Mouse (Mus musculus) liver, postnatal 0 days (tissue): ENCODE results near the gene Wdr13. TPM values are rescaled to one million over a fixed set of nuclear protein-coding genes. Genes with fewer than 3 reads are reported as not detected.

Experiments
- ATAC-seq: fragments of 200-750 bp; cut with Nextera tagmentation; 2 replicates; pipeline ENCODE4 v1.8.0; 2017; ENCODE audit warnings: mild to moderate bottlenecking, moderate library complexity
- DNase-seq: peaks from one replicate; pipeline ENCODE4 v3.0.0-alpha.2; 2016
- H3K27ac ChIP-seq: fragments of 300-500 bp; sonication (generic); 2 replicates; pipeline ENCODE4 v1.5.1; 2014; ENCODE audit warnings: antibody characterized with exemption, moderate library complexity, mild to moderate bottlenecking, low read depth
- H3K27me3 ChIP-seq: fragments of 300-500 bp; sonication (generic); 2 replicates; pipeline ENCODE4 v1.6.1; 2014; ENCODE audit warnings: low read length, control low read depth, mixed read lengths; ENCODE audit not compliant: insufficient read depth
- H3K36me3 ChIP-seq: fragments of 300-500 bp; sonication (generic); replicated peaks from 2 replicates; pipeline ENCODE4 v1.6.1; 2014; ENCODE audit warnings: mild to moderate bottlenecking, control low read depth, low read length, moderate library complexity, mixed read lengths; ENCODE audit not compliant: insufficient read depth
- H3K4me1 ChIP-seq: fragments of 300-500 bp; sonication (generic); 2 replicates; pipeline ENCODE4 v1.6.1; 2014; ENCODE audit warnings: antibody characterized with exemption, mild to moderate bottlenecking, control low read depth; ENCODE audit not compliant: insufficient read depth
- H3K4me2 ChIP-seq: fragments of 300-500 bp; sonication (generic); 2 replicates; pipeline ENCODE4 v1.6.1; 2014; ENCODE audit warnings: low read depth, mild to moderate bottlenecking, low read length, moderate library complexity, mixed read lengths
- H3K4me3 ChIP-seq: fragments of 300-500 bp; sonication (generic); 2 replicates; pipeline ENCODE4 v1.5.1; 2014; ENCODE audit warnings: low read depth, low read length
- H3K9ac ChIP-seq: fragments of 300-500 bp; sonication (generic); replicated peaks from 2 replicates; pipeline ENCODE4 v1.6.1; 2014; ENCODE audit warnings: mild to moderate bottlenecking, moderate library complexity
- H3K9me3 ChIP-seq: fragments of 300-500 bp; sonication (generic); 2 replicates; pipeline ENCODE4 v1.6.1; 2016; ENCODE audit warnings: mild to moderate bottlenecking, control low read depth, low read length, mixed read lengths
- CTCF ChIP-seq: sonication (generic); IDR thresholded peaks from 2 replicates; pipeline ENCODE4 v1.5.1; 2016; ENCODE audit warnings: antibody characterized with exemption, low read depth
- EP300 ChIP-seq: IDR thresholded peaks from 2 replicates; pipeline ENCODE4 v1.6.1; 2016; ENCODE audit warnings: antibody characterized with exemption, low read depth, mild to moderate bottlenecking
- WGBS: fragments of 180-500 bp; shearing (Covaris S2); extraction: QIAGEN DNeasy Blood & Tissue Kit; methylation state at CpG from one replicate; pipeline ENCODE4 v1.1.7; 2014; ENCODE audit not compliant: insufficient replicate concordance; 5-methylcytosine and 5-hydroxymethylcytosine counted together
- polyA plus RNA-seq: library from polyadenylated mRNA; unstranded; fragments of >200 nt; fragmentation: Nextera tagmentation; extraction: Ambion mirVana; gene quantifications from 2 replicates; pipeline ENCODE4 v1.2.1, GENCODE M21; 2015

Gene Wdr13
- polyA plus RNA-seq, 1 experiment from 2014 or later = 5.6 TPM

DNA sequence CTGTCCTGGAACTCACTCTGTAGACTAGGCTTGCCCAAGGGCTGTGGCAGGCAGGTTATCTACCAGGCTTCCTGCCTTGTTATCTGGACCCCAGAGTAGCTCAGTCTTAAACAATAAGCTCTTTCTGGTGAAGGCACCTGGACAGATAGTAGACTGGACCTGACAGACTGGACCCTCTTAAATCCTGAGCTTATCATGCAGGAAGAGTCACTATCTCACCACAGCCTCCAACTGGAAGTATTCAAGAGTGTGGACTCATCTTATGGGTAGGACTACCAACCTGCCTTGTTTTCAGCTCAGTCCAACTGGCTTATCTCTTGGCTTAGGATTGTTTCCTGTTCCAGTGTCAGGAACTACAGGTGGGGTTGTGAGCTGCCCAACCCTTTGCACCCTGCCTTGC lies 15.4 kb downstream of the Wdr13 start:
- H3K27ac ChIP-seq = no peak overlapping the region
- ATAC-seq = no peak
- no peak overlapping the region for H3K9ac ChIP-seq
- no peak overlapping the region for H3K4me3 ChIP-seq
- no peak for DNase-seq
- H3K27me3 ChIP-seq = no peaks in the 10 kb centered on the region
- no peaks in the 10 kb centered on the region for H3K36me3 ChIP-seq
- H3K9me3 ChIP-seq = no peaks in the 10 kb centered on the region
- TF ChIP-seq EP300 (no peak), CTCF (no peak)
- no peak overlapping the region for H3K4me2 ChIP-seq
- H3K4me1 ChIP-seq = no peaks in the 10 kb centered on the region

DNA sequence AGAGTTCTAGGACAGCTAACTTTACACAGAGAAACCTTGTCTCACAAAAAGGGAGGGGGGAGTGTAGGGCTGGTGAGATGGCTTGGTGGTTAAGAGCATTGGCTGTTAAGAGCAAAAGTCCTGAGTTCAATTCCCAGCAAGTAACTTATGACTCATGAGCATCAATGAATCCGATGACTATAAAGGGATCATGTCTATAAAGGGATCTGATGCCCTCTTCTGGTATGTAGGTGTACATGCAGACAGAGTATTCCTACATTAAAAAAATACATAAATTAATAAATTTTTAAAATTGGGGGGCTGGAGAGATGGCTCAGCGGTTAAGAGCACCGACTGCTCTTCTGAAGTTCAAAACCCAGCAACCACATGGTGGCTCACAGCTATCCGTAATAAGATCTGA lies 17.4 kb downstream of the Wdr13 start:
- Histone ChIP-seq H3K4me2 (no peak overlapping the region), H3K9me3 (no peaks in the 10 kb centered on the region), H3K4me3 (no peak overlapping the region), H3K27ac (no peak overlapping the region), H3K36me3 (no peaks in the 10 kb centered on the region), H3K27me3 (no peaks in the 10 kb centered on the region), H3K9ac (no peak overlapping the region), H3K4me1 (no peaks in the 10 kb centered on the region)
- TF ChIP-seq EP300 (no peak), CTCF (peak; percentile 48)
- ATAC-seq = no peak
- 57% methylated on average over 4 of the region's 4 CpGs for WGBS
- no peak for DNase-seq

DNA sequence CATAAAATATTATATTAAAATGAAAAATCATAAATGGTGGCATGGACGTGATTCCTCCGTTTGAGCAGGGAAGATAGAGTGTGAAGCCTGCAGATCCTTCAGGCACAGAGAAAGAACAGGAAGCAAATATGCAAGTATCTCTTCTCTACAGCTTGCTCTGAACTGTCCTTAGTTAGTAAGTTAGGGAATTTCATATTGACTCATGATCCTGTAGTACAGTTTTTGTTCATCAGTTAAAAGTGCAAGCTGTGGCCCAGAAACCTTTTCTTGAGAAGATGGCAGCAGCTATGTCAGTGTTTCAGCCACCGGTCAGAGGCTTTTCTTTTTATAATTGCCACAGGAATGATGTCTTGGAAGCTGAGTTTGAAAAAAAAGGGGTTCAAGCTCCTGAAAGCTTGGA lies 27.7 kb downstream of the Wdr13 start:
- TF ChIP-seq CTCF (no peak), EP300 (no peak)

DNA sequence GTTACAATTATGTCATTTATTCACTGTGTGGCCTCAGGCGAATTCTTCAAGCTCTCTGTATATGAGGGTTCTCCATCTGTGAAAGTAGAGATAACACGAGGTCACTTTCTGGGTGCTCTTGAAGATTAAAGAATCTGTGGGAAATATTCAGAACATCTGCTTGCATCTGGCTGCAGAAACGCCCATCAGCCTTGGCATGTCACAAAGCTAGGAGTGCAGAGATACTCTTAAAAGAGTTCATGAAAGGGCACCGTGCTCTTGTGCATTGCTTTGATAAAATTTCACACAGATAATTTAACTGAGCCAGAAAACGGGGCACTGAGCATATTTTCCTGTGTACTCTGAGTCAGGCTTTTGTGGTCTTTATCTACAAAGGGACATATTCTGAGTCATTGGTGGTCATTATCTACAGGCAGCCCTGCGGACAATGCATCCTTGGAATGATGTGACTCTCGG lies 30.5 kb downstream of the Wdr13 start:
- no peak for TF ChIP-seq CTCF
- TF ChIP-seq EP300 = peak; percentile 96
- H3K27me3 ChIP-seq = no peaks in the 10 kb centered on the region
- 0 out of 2 replicates have a peak overlapping the region, but pooled peaks have one; percentile 39 for H3K27ac ChIP-seq
- no peaks in the 10 kb centered on the region for H3K9me3 ChIP-seq
- 38% methylated on average over 7 of the region's 7 CpGs for WGBS
- H3K4me2 ChIP-seq = peak overlapping the region; percentile 35; the same call in 1 of the 2 replicates
- DNase-seq = peak; percentile 24
- no peaks in the 10 kb centered on the region for H3K36me3 ChIP-seq
- no peak overlapping the region for H3K4me3 ChIP-seq
- H3K4me1 ChIP-seq = no peaks in the 10 kb centered on the region
- peak; percentile 93 for ATAC-seq
- H3K9ac ChIP-seq = no peak overlapping the region

More for the DNA sequence above, 27.7 kb downstream of the Wdr13 start:
- no peaks in the 10 kb centered on the region for H3K9me3 ChIP-seq
- ATAC-seq = no peak
- H3K9ac ChIP-seq = no peak overlapping the region
- DNase-seq = no peak
- 86% methylated on average over 3 of the region's 3 CpGs for WGBS
- H3K27me3 ChIP-seq = no peaks in the 10 kb centered on the region
- H3K36me3 ChIP-seq = no peaks in the 10 kb centered on the region
- no peak overlapping the region for H3K27ac ChIP-seq
- no peaks in the 10 kb centered on the region for H3K4me1 ChIP-seq
- H3K4me2 ChIP-seq = no peak overlapping the region
- H3K4me3 ChIP-seq = no peak overlapping the region

DNA sequence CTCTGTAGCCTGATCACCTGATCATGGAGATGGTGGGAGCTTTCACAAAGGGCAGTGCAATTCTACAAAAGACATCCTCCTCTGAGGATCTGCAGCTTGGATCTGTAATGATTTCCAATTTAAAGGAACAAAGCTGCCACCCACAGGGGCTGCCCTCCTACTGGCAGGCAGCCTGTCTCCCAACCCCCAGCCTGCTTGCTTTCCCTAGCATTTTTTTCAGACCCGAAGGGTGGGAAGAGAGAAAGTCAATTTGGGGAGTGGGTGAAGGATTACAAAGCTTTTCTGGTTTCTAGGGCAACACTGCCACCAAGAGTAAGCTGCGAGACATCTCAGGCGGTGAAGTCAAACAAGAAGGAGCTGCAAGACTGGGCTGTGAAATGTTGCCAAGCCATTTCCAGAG lies 31.7 kb downstream of the Wdr13 start:
- TF ChIP-seq EP300 (no peak), CTCF (peak; percentile 30; the same call in 1 of the 2 replicates)
- ATAC-seq = no peak

DNA sequence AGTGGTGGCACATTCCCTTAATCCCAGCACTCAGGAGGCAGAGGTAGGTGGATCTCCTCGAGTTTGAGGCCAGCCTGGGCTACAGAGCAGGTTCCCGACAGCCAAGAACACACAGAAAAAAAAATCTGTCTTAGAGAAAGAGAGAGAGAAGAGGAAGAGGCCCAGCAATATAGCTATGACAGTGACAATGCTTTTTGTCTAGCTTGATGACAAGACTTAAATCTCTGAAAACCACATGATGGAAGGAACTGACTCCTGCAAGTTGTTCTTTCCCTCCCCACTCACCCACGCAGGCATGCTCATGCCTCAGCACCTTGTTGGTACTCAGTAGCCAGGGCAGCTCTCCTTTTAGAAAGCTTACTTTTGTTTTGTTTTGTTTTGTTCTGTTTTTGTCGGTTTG lies 33.3 kb downstream of the Wdr13 start:
- Histone ChIP-seq H3K4me2 (no peak overlapping the region), H3K4me1 (no peaks in the 10 kb centered on the region), H3K27ac (0 out of 2 replicates have a peak overlapping the region, but pooled peaks have one; percentile 29), H3K36me3 (no peaks in the 10 kb centered on the region), H3K9me3 (no peaks in the 10 kb centered on the region), H3K27me3 (no peaks in the 10 kb centered on the region), H3K9ac (no peak overlapping the region), H3K4me3 (no peak overlapping the region)
- ATAC-seq (no peak), DNase-seq (no peak)
- WGBS = 32% methylated on average over 4 of the region's 4 CpGs
- TF ChIP-seq EP300 = no peak
- no peak for TF ChIP-seq CTCF

More for the DNA sequence above, 31.7 kb downstream of the Wdr13 start:
- Histone ChIP-seq H3K27ac (no peak overlapping the region), H3K4me3 (no peak overlapping the region), H3K9ac (no peak overlapping the region), H3K27me3 (no peaks in the 10 kb centered on the region), H3K4me2 (no peak overlapping the region), H3K9me3 (no peaks in the 10 kb centered on the region), H3K4me1 (no peaks in the 10 kb centered on the region), H3K36me3 (no peaks in the 10 kb centered on the region)
- WGBS = 48% methylated on average over 3 of the region's 3 CpGs
- no peak for DNase-seq
